Mouse (Mus musculus) small intestine, adult 2 months (tissue): ENCODE results near the gene Erp29.

Experiments
- CTCF ChIP-seq: fragments of 200-500 bp; IDR thresholded peaks from 2 replicates; pipeline ENCODE4 v1.5.1; 2012; ENCODE audit warnings: low read depth, mild to moderate bottlenecking, control low read depth, inconsistent platforms, low read length, moderate library complexity, mixed read lengths; ENCODE audit not compliant: insufficient replicate concordance, insufficient read length; ENCODE audit errors: extremely low read depth
- POLR2A ChIP-seq: fragments of 200-500 bp; IDR thresholded peaks from 2 replicates; pipeline ENCODE4 v1.6.1; 2012; ENCODE audit warnings: low read depth, mild to moderate bottlenecking, control low read depth, inconsistent platforms, low read length, moderate library complexity

GRCm38 (mm10) chr5:121454503-121454782 lies 2.1 kb upstream of the Erp29 start:
- TF ChIP-seq POLR2A, result no peak
- TF ChIP-seq CTCF, result no peak
